Mouse (Mus musculus) embryonic stem cell, embryonic (primary cell): ENCODE measurements around the gene Cpne2.

Source experiments
- CTCF ChIA-PET, 4 experiments: fragments of 300-600 bp in 2 of 4; fragments of 350-600 bp in 2 of 4; sonication (Branson Sonifier 250); formaldehyde crosslinking; loops; one replicate each; lab custom pipeline; 2022; ENCODE audit warnings: inconsistent platforms in 2 of 4; lab: Charles Lee
- POLR2A ChIA-PET, 4 experiments: fragments of 300-600 bp in 2 of 4; fragments of 350-600 bp in 2 of 4; sonication (Branson Sonifier 250); formaldehyde crosslinking; loops; one replicate each; lab custom pipeline; 2022; ENCODE audit warnings: antibody characterized with exemption in 4 of 4, inconsistent platforms in 1 of 4; lab: Charles Lee

Gene Cpne2

GRCm38 (mm10) chr8:94532873-94533671, at the start of gene Cpne2:
Gene Cpne2, plus strand, starts transcription at chr8:94532990.
- ChIA-PET CTCF (interaction anchor here (0.6 to 2.3 kb wide), 11 partner anchors 11 to 1771 kb away, joined by 3 to 12 read pairs (median 4); no protein-coding TSS in a partner anchor), POLR2A (interaction anchor here in 3 of 4 experiments (0.7 to 1.6 kb wide), 12 partner anchors 9 to 348 kb away, joined by 3 to 14 read pairs (median 3); partner anchors contain the start of genes Fam192a (in 2 of the 3) and Rspry1 (in 1 of the 3))

- ChIA-PET CTCF (interaction anchor here (0.6 to 2.8 kb wide), 25 partner anchors 11 to 474 kb away, joined by 3 to 19 read pairs (median 6); no protein-coding TSS in a partner anchor), POLR2A (no interaction called here)
These were observed 47.5 kb upstream of the Cpne2 start for GRCm38 (mm10) chr8:94485288-94485687.

GRCm38 (mm10) chr8:94485882-94486281, 46.9 kb upstream of the Cpne2 start:
- ChIA-PET CTCF (interaction anchor here (0.5 to 2.8 kb wide), 47 partner anchors 11 to 474 kb away, joined by 3 to 19 read pairs (median 4); no protein-coding TSS in a partner anchor), POLR2A (interaction anchor here in 2 of 4 experiments (1.0 to 1.1 kb wide), 2 partner anchors 33 to 180 kb away, joined by 3 to 4 read pairs; partner anchors contain the start of gene Arl2bp (in 1 of the 2))

GRCm38 (mm10) chr8:94488016-94488415, 44.8 kb upstream of the Cpne2 start:
- CTCF ChIA-PET: interaction anchor here (0.6 to 2.7 kb wide), 6 partner anchors 11 to 429 kb away, joined by 3 to 12 read pairs (median 4); no protein-coding TSS in a partner anchor
- POLR2A ChIA-PET: no interaction called here

- CTCF ChIA-PET: interaction anchor here in 1 of 4 experiments (1.2 kb wide), 1 partner anchor 213 kb away, joined by 3 read pairs; no protein-coding TSS in a partner anchor
- POLR2A ChIA-PET: interaction anchor here in 1 of 4 experiments (0.6 kb wide), 1 partner anchor 73 kb away, joined by 3 read pairs; no protein-coding TSS in a partner anchor
These were observed 42.8 kb upstream of the Cpne2 start for GRCm38 (mm10) chr8:94489809-94490483.

- POLR2A ChIA-PET: interaction anchor here in 3 of 4 experiments (0.6 to 2.1 kb wide), 8 partner anchors 10 to 331 kb away, joined by 3 to 6 read pairs (median 3); partner anchors contain the start of genes Fam192a (in 1 of the 3) and Rspry1 (in 1 of the 3)
- CTCF ChIA-PET: interaction anchor here (0.5 to 3.4 kb wide), 93 partner anchors 9 to 1408 kb away, joined by 3 to 40 read pairs (median 5); partner anchors contain the start of genes Cpne2 (in 2 of the 4), Slc12a3 (in 2 of the 4), Arl2bp (in 1 of the 4) and Fam192a (in 1 of the 4)
These were observed 40.6 kb upstream of the Cpne2 start for GRCm38 (mm10) chr8:94492021-94492681.

- ChIA-PET POLR2A (interaction anchor here in 2 of 4 experiments (1.3 to 2.1 kb wide), 2 partner anchors 108 to 202 kb away, joined by 3 to 6 read pairs; partner anchors contain the start of genes Fam192a (in 1 of the 2) and Rspry1 (in 1 of the 2)), CTCF (interaction anchor here (0.6 to 3.4 kb wide), 35 partner anchors 8 to 1624 kb away, joined by 3 to 40 read pairs (median 7); partner anchors contain the start of genes Slc12a3 (in 2 of the 4) and Cpne2 (in 1 of the 4))
These were observed 39.5 kb upstream of the Cpne2 start for GRCm38 (mm10) chr8:94493240-94493639.

GRCm38 (mm10) chr8:94515430-94516208, 17.2 kb upstream of the Cpne2 start:
- CTCF ChIA-PET: no interaction called here
- POLR2A ChIA-PET: no interaction called here

- ChIA-PET POLR2A (no interaction called here), CTCF (no interaction called here)
These were observed 16.6 kb upstream of the Cpne2 start for GRCm38 (mm10) chr8:94516209-94516593.

- ChIA-PET CTCF (interaction anchor here in 1 of 4 experiments (0.6 kb wide), 1 partner anchor 173 kb away, joined by 3 read pairs; no protein-coding TSS in a partner anchor), POLR2A (interaction anchor here in 1 of 4 experiments (0.6 kb wide), 1 partner anchor 306 kb away, joined by 3 read pairs; no protein-coding TSS in a partner anchor)
These were observed 16.0 kb upstream of the Cpne2 start for GRCm38 (mm10) chr8:94516766-94517165.

GRCm38 (mm10) chr8:94518331-94518730, 14.5 kb upstream of the Cpne2 start:
- ChIA-PET CTCF (interaction anchor here in 2 of 4 experiments (0.6 to 1.5 kb wide), 4 partner anchors 9 to 32 kb away, joined by 3 to 4 read pairs (median 4); partner anchors contain the start of gene Cpne2 (in 1 of the 2)), POLR2A (interaction anchor here in 1 of 4 experiments (1.2 kb wide), 1 partner anchor 133 kb away, joined by 5 read pairs; no protein-coding TSS in a partner anchor)

- POLR2A ChIA-PET: no interaction called here
- CTCF ChIA-PET: interaction anchor here in 1 of 4 experiments (1.5 kb wide), 1 partner anchor 13 kb away, joined by 4 read pairs; the partner anchor contains the start of gene Cpne2
These were observed 13.8 kb upstream of the Cpne2 start for GRCm38 (mm10) chr8:94519021-94519420.

GRCm38 (mm10) chr8:94521481-94521880, 11.3 kb upstream of the Cpne2 start:
- POLR2A ChIA-PET: interaction anchor here in 3 of 4 experiments (0.6 to 1.1 kb wide), 4 partner anchors 13 to 178 kb away, joined by 3 to 5 read pairs (median 4); partner anchors contain the start of genes Fam192a (in 1 of the 3) and Rspry1 (in 1 of the 3)
- CTCF ChIA-PET: interaction anchor here in 3 of 4 experiments (0.6 to 1.7 kb wide), 6 partner anchors 29 to 555 kb away, joined by 3 to 6 read pairs (median 3); no protein-coding TSS in a partner anchor

- CTCF ChIA-PET: interaction anchor here in 2 of 4 experiments (1.2 to 1.7 kb wide), 3 partner anchors 30 to 37 kb away, joined by 3 to 6 read pairs (median 3); no protein-coding TSS in a partner anchor
- POLR2A ChIA-PET: interaction anchor here in 1 of 4 experiments (1.1 kb wide), 1 partner anchor 135 kb away, joined by 3 read pairs; no protein-coding TSS in a partner anchor
These were observed 10.3 kb upstream of the Cpne2 start for GRCm38 (mm10) chr8:94522482-94522881.

GRCm38 (mm10) chr8:94524554-94524953, 8.2 kb upstream of the Cpne2 start:
- ChIA-PET POLR2A (no interaction called here), CTCF (interaction anchor here in 1 of 4 experiments (0.6 kb wide), 1 partner anchor 175 kb away, joined by 5 read pairs; no protein-coding TSS in a partner anchor)

GRCm38 (mm10) chr8:94527178-94527577, 5.6 kb upstream of the Cpne2 start:
- CTCF ChIA-PET: interaction anchor here in 2 of 4 experiments (1.0 kb wide), 2 partner anchors 9 to 314 kb away, joined by 3 to 9 read pairs; no protein-coding TSS in a partner anchor
- POLR2A ChIA-PET: no interaction called here
